Mouse (Mus musculus) ES-E14 (cell line): Measurements from ENCODE around the gene Srxn1. TPM values are rescaled to one million over a fixed set of nuclear protein-coding genes. Genes with fewer than 3 reads are reported as not detected.

ENCODE experiments used
- DNase-seq: peaks from one replicate; pipeline ENCODE4 v3.0.0-alpha.2; 2013; ENCODE audit warnings: low read depth, low spot score
- H3K27ac ChIP-seq: 2 replicates; pipeline ENCODE4 v1.5.1; 2012; ENCODE audit warnings: low read depth, mild to moderate bottlenecking, low read length, moderate library complexity, mixed read lengths; ENCODE audit not compliant: poor library complexity, insufficient read depth, severe bottlenecking
- H3K36me3 ChIP-seq: 2 replicates; pipeline ENCODE4 v1.6.1; 2012; ENCODE audit warnings: mild to moderate bottlenecking, low read length, moderate library complexity, mixed read lengths; ENCODE audit not compliant: control insufficient read depth, poor library complexity, insufficient read depth, severe bottlenecking
- H3K4me1 ChIP-seq, 2 experiments: fragments of 150-350 bp in 1 of 2; sonication (generic) in 1 of 2; 2 replicates each; pipeline ENCODE4 v1.6.1; 2012; ENCODE audit warnings: low read length in 2 of 2, mild to moderate bottlenecking in 1 of 2, mixed read lengths in 1 of 2; ENCODE audit not compliant: control insufficient read depth in 2 of 2, insufficient read depth in 2 of 2, poor library complexity in 1 of 2
- H3K4me3 ChIP-seq, 2 experiments: fragments of 150-350 bp in 1 of 2; sonication (generic) in 1 of 2; 2 replicates each; pipeline ENCODE4 v1.5.1; 2012; ENCODE audit warnings: low read length in 2 of 2, low read depth in 1 of 2, mild to moderate bottlenecking in 1 of 2, mixed read lengths in 1 of 2; ENCODE audit not compliant: insufficient read depth in 1 of 2, poor library complexity in 1 of 2, severe bottlenecking in 1 of 2
- H3K9ac ChIP-seq: 2 replicates; pipeline ENCODE4 v1.6.1; 2012; ENCODE audit warnings: low read depth, mild to moderate bottlenecking, low read length, mixed read lengths; ENCODE audit not compliant: poor library complexity, insufficient read depth, severe bottlenecking
- H3K9me3 ChIP-seq: fragments of 150-350 bp; sonication (generic); 2 replicates; pipeline ENCODE4 v1.6.1; 2012; ENCODE audit warnings: low read depth, mild to moderate bottlenecking, low read length; ENCODE audit not compliant: control insufficient read depth, insufficient read depth
- CHD2 ChIP-seq: IDR thresholded peaks from 2 replicates; pipeline ENCODE4 v1.6.1; 2014; ENCODE audit warnings: mild to moderate bottlenecking, low read depth, low read length, inconsistent platforms
- HCFC1 ChIP-seq: IDR thresholded peaks from 2 replicates; pipeline ENCODE4 v1.6.1; 2012; ENCODE audit warnings: low read length, inconsistent platforms, borderline replicate concordance; ENCODE audit not compliant: insufficient read depth
- MAFK ChIP-seq: IDR thresholded peaks from 2 replicates; pipeline ENCODE4 v1.6.1; 2014; ENCODE audit warnings: mild to moderate bottlenecking, low read depth, low read length, inconsistent platforms; ENCODE audit not compliant: insufficient read depth
- ZC3H11A ChIP-seq: IDR thresholded peaks from 2 replicates; pipeline ENCODE4 v1.6.1; 2012; ENCODE audit warnings: low read depth, mild to moderate bottlenecking, inconsistent platforms, low read length, borderline replicate concordance
- ZNF384 ChIP-seq: IDR thresholded peaks from 2 replicates; pipeline ENCODE4 v1.6.1; 2012; ENCODE audit warnings: low read depth, low read length, inconsistent platforms
- in situ Hi-C, 2 experiments: fragments of 600-800 bp; cut with MboI; formaldehyde crosslinking; loops; one replicate each; pipeline ENCODE4 v1.15.1; 2025; ENCODE audit warnings: low sequenced_read_pairs in 2 of 2, inconsistent platforms in 1 of 2; ENCODE audit not compliant: unreplicated experiment in 2 of 2
- total RNA-seq: library from RNA; depleted of rRNA; stranded (reverse); fragments of 300-350 nt; gene quantifications from 2 replicates; pipeline ENCODE4 v1.2.3, GENCODE M21; 2012

Srxn1 gene
- total RNA-seq, 1 experiment: 18.3 TPM

- DNase-seq: no peak
- Histone ChIP-seq H3K9me3 (no peaks in the 10 kb centered on the region), H3K36me3 (no peaks in the 10 kb centered on the region), H3K9ac (no peak overlapping the region), H3K4me1 (peaks cover 12 to 17% of the 10 kb centered on the region in 2 experiments), H3K4me3 (no peak overlapping the region), H3K27ac (no peak overlapping the region)
- TF ChIP-seq MAFK (no peak), ZC3H11A (no peak), HCFC1 (no peak), ZNF384 (no peak), CHD2 (no peak)
- in situ Hi-C loops: no loop called here
Observed at GRCm38 (mm10) chr2:152097916-152098315, 7.4 kb upstream of the Srxn1 start.

- in situ Hi-C loops: no loop called here
Observed at GRCm38 (mm10) chr2:152099538-152099937, 5.8 kb upstream of the Srxn1 start.

GRCm38 (mm10) chr2:152101761-152102160 lies 3.6 kb upstream of the Srxn1 start:
- H3K9ac ChIP-seq: no peak overlapping the region
- no peak overlapping the region for H3K27ac ChIP-seq
- H3K4me3 ChIP-seq: no peak overlapping the region
- H3K36me3 ChIP-seq: no peaks in the 10 kb centered on the region
- TF ChIP-seq MAFK (no peak), ZNF384 (no peak), HCFC1 (no peak), ZC3H11A (no peak), CHD2 (no peak)
- in situ Hi-C loops: no loop called here
- H3K9me3 ChIP-seq: no peaks in the 10 kb centered on the region
- peaks cover 6 to 17% of the 10 kb centered on the region in 2 experiments; a peak in 3 of 4 replicates for H3K4me1 ChIP-seq
- no peak for DNase-seq

More at GRCm38 (mm10) chr2:152099538-152099937, 5.8 kb upstream of the Srxn1 start:
- no peak overlapping the region for H3K4me3 ChIP-seq
- no peak overlapping the region for H3K27ac ChIP-seq
- no peak overlapping the region for H3K9ac ChIP-seq
- no peaks in the 10 kb centered on the region for H3K36me3 ChIP-seq
- no peaks in the 10 kb centered on the region for H3K9me3 ChIP-seq
- DNase-seq: no peak
- no peak for TF ChIP-seq ZC3H11A
- TF ChIP-seq CHD2: no peak
- TF ChIP-seq HCFC1: no peak
- TF ChIP-seq MAFK: no peak
- no peak for TF ChIP-seq ZNF384
- peaks cover 7 to 15% of the 10 kb centered on the region in 2 experiments for H3K4me1 ChIP-seq

- in situ Hi-C loops: no loop called here
- H3K27ac ChIP-seq: no peak overlapping the region
- TF ChIP-seq MAFK: no peak
Observed at GRCm38 (mm10) chr2:152102369-152102768, 2.9 kb upstream of the Srxn1 start.

GRCm38 (mm10) chr2:152104711-152105317 lies 502 bp upstream of the Srxn1 start:
- H3K4me1 ChIP-seq: peaks cover 6 to 7% of the 10 kb centered on the region in 2 experiments; a peak in 2 of 4 replicates
- H3K9ac ChIP-seq: peak overlapping the region; percentile 69
- H3K4me3 ChIP-seq: peak overlapping the region; percentile 76 to 80
- TF ChIP-seq ZNF384 (no peak), HCFC1 (no peak), CHD2 (no peak), ZC3H11A (no peak), MAFK (no peak)
- no peak for DNase-seq
- H3K27ac ChIP-seq: no peak overlapping the region
- H3K9me3 ChIP-seq: no peaks in the 10 kb centered on the region
- in situ Hi-C loops: no loop called here
- peaks cover 17% of the 10 kb centered on the region for H3K36me3 ChIP-seq

More at GRCm38 (mm10) chr2:152102369-152102768, 2.9 kb upstream of the Srxn1 start:
- DNase-seq: no peak
- Histone ChIP-seq H3K9me3 (no peaks in the 10 kb centered on the region), H3K36me3 (peaks cover under 1% of the 10 kb centered on the region; the same call in 1 of the 2 replicates), H3K9ac (no peak overlapping the region), H3K4me1 (peaks cover 6 to 16% of the 10 kb centered on the region in 2 experiments; a peak in 3 of 4 replicates), H3K4me3 (no peak overlapping the region)
